Mouse (Mus musculus) neural tube, embryonic 13.5 days (tissue): Measurements from ENCODE around the gene Trmo. TPM values are rescaled to one million over a fixed set of nuclear protein-coding genes. Genes with fewer than 3 reads are reported as not detected.

Experiments
- ATAC-seq: fragments of 200-750 bp; cut with Nextera tagmentation; 2 replicates; pipeline ENCODE4 v1.8.0; 2017; ENCODE audit warnings: low read depth, mild to moderate bottlenecking, moderate TSS enrichment, moderate library complexity
- H3K27ac ChIP-seq: fragments of 300-500 bp; sonication (generic); replicated peaks from 2 replicates; pipeline ENCODE4 v1.5.1; 2015; ENCODE audit warnings: moderate library complexity, mild to moderate bottlenecking, inconsistent platforms
- H3K27me3 ChIP-seq: fragments of 300-500 bp; sonication (generic); 2 replicates; pipeline ENCODE4 v1.6.1; 2015; ENCODE audit warnings: mild to moderate bottlenecking, inconsistent platforms
- H3K36me3 ChIP-seq: fragments of 300-500 bp; sonication (generic); 2 replicates; pipeline ENCODE4 v1.6.1; 2015; ENCODE audit warnings: mild to moderate bottlenecking, inconsistent platforms
- H3K4me1 ChIP-seq: fragments of 300-500 bp; sonication (generic); replicated peaks from 2 replicates; pipeline ENCODE4 v1.6.1; 2015; ENCODE audit warnings: inconsistent platforms
- H3K4me2 ChIP-seq: fragments of 300-500 bp; sonication (generic); 2 replicates; pipeline ENCODE4 v1.6.1; 2015; ENCODE audit warnings: inconsistent platforms, mild to moderate bottlenecking, moderate library complexity
- H3K4me3 ChIP-seq: fragments of 300-500 bp; sonication (generic); 2 replicates; pipeline ENCODE4 v1.5.1; 2015; ENCODE audit warnings: mild to moderate bottlenecking, inconsistent platforms
- H3K9ac ChIP-seq: fragments of 300-500 bp; sonication (generic); 2 replicates; pipeline ENCODE4 v1.6.1; 2015; ENCODE audit warnings: moderate library complexity, mild to moderate bottlenecking, inconsistent platforms
- H3K9me3 ChIP-seq: fragments of 300-500 bp; sonication (generic); 2 replicates; pipeline ENCODE4 v1.6.1; 2016; ENCODE audit warnings: inconsistent platforms
- WGBS: fragments of 180-500 bp; shearing (Covaris S2); methylation state at CpG from one replicate; pipeline ENCODE4 v1.1.7; 2015; 5-methylcytosine and 5-hydroxymethylcytosine counted together
- polyA plus RNA-seq: library from polyadenylated mRNA; unstranded; fragments of >200 nt; fragmentation: Nextera tagmentation; extraction: Ambion mirVana; gene quantifications from 2 replicates; pipeline ENCODE4 v1.2.1, GENCODE M21; 2015

The Trmo gene
- polyA plus RNA-seq, 1 experiment from 2014 or later: 8.2 TPM

DNA sequence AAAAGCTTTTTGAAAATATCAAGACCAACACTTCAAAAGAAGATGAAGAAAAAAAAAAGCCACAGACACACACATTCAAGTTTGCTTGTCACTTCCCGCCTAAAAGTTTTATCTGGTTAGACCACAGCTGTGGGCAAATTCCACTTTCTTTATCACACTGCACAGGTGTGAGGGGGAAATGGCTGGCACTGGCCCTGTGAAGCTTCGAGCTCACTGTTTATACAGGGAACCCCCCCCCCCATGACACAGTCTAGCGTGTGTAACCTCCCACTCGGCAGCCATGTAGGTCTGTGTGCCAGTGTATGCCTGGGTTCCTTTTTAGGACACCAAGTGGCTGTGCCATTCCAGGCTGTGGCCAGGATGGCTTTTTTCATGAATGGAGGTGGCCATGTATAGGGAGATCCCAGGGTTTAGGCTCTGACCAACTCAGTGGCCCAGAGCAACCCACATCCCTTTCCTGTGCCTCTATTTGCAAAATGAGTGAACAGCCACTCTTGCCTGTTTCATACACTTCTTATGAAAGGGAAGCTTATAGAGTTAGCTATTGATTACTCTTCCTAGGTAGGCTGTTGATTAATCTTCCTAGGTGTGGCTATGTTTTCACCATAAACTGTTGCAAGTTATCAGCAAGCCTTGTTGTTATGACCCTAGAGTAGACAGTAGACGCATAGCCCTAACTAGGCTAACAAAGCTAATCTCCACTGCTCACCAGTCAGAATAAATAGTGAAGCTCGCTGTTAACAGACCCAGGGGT is 15.0 kb upstream of the Trmo start:
- Histone ChIP-seq H3K27ac (no peak overlapping the region), H3K27me3 (no peaks in the 10 kb centered on the region), H3K4me2 (no peak overlapping the region), H3K4me3 (no peak overlapping the region), H3K36me3 (no peaks in the 10 kb centered on the region), H3K9ac (no peak overlapping the region), H3K4me1 (no peaks in the 10 kb centered on the region), H3K9me3 (no peaks in the 10 kb centered on the region)
- ATAC-seq: no peak
- WGBS: 82% methylated on average over 6 of the region's 6 CpGs

GRCm38 (mm10) chr4:46398839-46399238 is 9.6 kb upstream of the Trmo start:
- H3K9me3 ChIP-seq: no peaks in the 10 kb centered on the region
- no peak overlapping the region for H3K27ac ChIP-seq
- no peaks in the 10 kb centered on the region for H3K36me3 ChIP-seq
- H3K4me1 ChIP-seq: no peaks in the 10 kb centered on the region
- 83% methylated on average over 4 of the region's 4 CpGs for WGBS
- peaks cover 8% of the 10 kb centered on the region for H3K27me3 ChIP-seq
- ATAC-seq: no peak
- H3K4me3 ChIP-seq: no peak overlapping the region
- H3K9ac ChIP-seq: no peak overlapping the region
- no peak overlapping the region for H3K4me2 ChIP-seq

DNA sequence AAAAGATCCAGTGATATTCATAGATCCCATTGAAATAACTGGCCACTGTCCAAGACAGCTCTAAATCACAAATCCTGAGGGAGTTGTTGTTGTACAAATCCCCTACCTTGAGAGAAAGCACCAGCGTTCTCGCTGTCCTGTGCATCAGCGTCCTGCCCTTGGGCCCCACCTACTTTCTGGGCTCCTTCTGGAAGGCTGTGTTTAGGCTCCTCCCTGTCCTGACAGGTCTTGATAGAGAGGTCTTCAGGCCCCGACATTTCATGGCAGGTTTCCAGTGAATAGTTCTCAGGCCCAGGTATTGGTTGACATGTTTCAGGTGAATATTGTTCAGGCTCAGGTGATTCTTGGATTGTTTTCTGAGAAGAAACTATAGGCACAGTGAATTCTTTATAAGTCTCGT is 6.5 kb upstream of the Trmo start:
- WGBS: 35% methylated on average over 5 of the region's 5 CpGs
- Histone ChIP-seq H3K9ac (no peak overlapping the region), H3K27me3 (peaks cover 8% of the 10 kb centered on the region), H3K9me3 (no peaks in the 10 kb centered on the region), H3K4me1 (no peaks in the 10 kb centered on the region), H3K4me3 (no peak overlapping the region), H3K27ac (no peak overlapping the region), H3K36me3 (no peaks in the 10 kb centered on the region), H3K4me2 (no peak overlapping the region)
- ATAC-seq: no peak

DNA sequence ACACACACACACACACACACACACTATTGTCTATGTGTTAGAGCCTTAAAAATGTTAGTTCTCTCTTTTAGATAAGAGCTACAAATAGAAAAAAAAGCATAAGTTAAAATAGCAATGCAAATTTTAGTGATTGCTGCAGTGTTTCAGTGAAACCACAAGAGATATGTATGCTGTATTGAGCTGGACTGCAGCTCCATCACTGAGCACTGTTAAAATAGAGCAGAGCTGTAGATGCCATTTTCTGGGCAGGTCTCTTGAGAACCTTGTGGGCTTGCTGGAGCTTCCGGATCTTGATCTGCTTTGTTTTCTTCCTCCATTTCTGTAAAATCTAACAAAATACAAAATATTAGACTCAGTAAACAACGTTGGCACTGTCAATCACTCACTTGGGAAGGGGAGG is 5.2 kb upstream of the Trmo start:
- 80% methylated on average over 2 of the region's 2 CpGs for WGBS
- Histone ChIP-seq H3K4me2 (no peak overlapping the region), H3K27me3 (peaks cover 8% of the 10 kb centered on the region), H3K9ac (no peak overlapping the region), H3K4me1 (peaks cover 5% of the 10 kb centered on the region; the same call in 1 of the 2 replicates), H3K9me3 (no peaks in the 10 kb centered on the region), H3K27ac (no peak overlapping the region), H3K36me3 (no peaks in the 10 kb centered on the region), H3K4me3 (no peak overlapping the region)
- no peak for ATAC-seq

- H3K4me2 ChIP-seq: peak overlapping the region; percentile 62
- ATAC-seq: no peak
- peaks cover 11% of the 10 kb centered on the region for H3K36me3 ChIP-seq
- H3K4me1 ChIP-seq: peaks cover 9% of the 10 kb centered on the region
- 21% methylated on average over 9 of the region's 9 CpGs for WGBS
- H3K9ac ChIP-seq: peak overlapping the region; percentile 89
- no peaks in the 10 kb centered on the region for H3K9me3 ChIP-seq
- H3K27ac ChIP-seq: no peak overlapping the region
- peak overlapping the region; percentile 64; the same call in 1 of the 2 replicates for H3K4me3 ChIP-seq
- no peaks in the 10 kb centered on the region for H3K27me3 ChIP-seq
Observed at GRCm38 (mm10) chr4:46390390-46390970, 1.2 kb upstream of the Trmo start.

GRCm38 (mm10) chr4:46389612-46390341 is 540 bp upstream of the Trmo start:
- Histone ChIP-seq H3K27me3 (no peaks in the 10 kb centered on the region), H3K27ac (peak overlapping the region; percentile 93), H3K4me2 (peak overlapping the region; percentile 62), H3K9ac (peak overlapping the region; percentile 89), H3K4me3 (peak overlapping the region; percentile 64), H3K36me3 (peaks cover 18% of the 10 kb centered on the region), H3K4me1 (peaks cover 9% of the 10 kb centered on the region), H3K9me3 (no peaks in the 10 kb centered on the region)
- 2% methylated on average over 24 of the region's 24 CpGs for WGBS
- 0 out of 2 replicates have a peak, but pooled peaks have one; percentile 30 for ATAC-seq

DNA sequence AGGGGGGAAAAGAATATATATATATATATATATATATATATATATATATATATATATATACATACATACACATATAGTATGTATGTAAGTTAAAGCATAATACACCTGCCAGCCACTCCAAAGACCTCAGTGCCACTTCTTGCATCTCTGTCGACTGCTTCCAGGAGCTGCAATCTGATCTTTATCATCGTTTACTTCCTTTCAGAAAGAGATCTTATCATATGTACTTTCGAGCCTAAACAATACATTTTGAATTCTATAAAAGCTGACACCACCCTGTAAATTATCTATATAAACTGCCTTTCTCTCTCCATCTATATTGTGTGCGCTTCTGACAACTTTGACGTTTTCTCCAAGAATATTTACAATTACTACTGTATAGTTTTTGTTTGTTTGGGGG is 681 bp downstream of the Trmo start:
- no peaks in the 10 kb centered on the region for H3K27me3 ChIP-seq
- H3K4me1 ChIP-seq: peaks cover 9% of the 10 kb centered on the region
- peak overlapping the region; percentile 89 for H3K9ac ChIP-seq
- peak overlapping the region; percentile 62 for H3K4me2 ChIP-seq
- H3K27ac ChIP-seq: 0 out of 2 replicates have a peak overlapping the region, but pooled peaks have one; percentile 93
- 41% methylated on average over 5 of the region's 5 CpGs for WGBS
- peaks cover 30% of the 10 kb centered on the region for H3K36me3 ChIP-seq
- peak overlapping the region; percentile 64 for H3K4me3 ChIP-seq
- ATAC-seq: 0 out of 2 replicates have a peak, but pooled peaks have one; percentile 0
- no peaks in the 10 kb centered on the region for H3K9me3 ChIP-seq

GRCm38 (mm10) chr4:46374869-46375368 is 14.3 kb downstream of the Trmo start:
- H3K4me1 ChIP-seq: peaks cover 10% of the 10 kb centered on the region; the same call in 1 of the 2 replicates
- H3K27ac ChIP-seq: no peak overlapping the region
- peak overlapping the region; percentile 48 for H3K4me2 ChIP-seq
- 25% methylated on average over 22 of the region's 22 CpGs for WGBS
- H3K4me3 ChIP-seq: peak overlapping the region; percentile 22
- peak; percentile 42 for ATAC-seq
- 0 out of 2 replicates have a peak overlapping the region, but pooled peaks have one; percentile 5 for H3K9ac ChIP-seq
- no peaks in the 10 kb centered on the region for H3K9me3 ChIP-seq
- H3K36me3 ChIP-seq: peaks cover 41% of the 10 kb centered on the region
- H3K27me3 ChIP-seq: peaks cover 17% of the 10 kb centered on the region

DNA sequence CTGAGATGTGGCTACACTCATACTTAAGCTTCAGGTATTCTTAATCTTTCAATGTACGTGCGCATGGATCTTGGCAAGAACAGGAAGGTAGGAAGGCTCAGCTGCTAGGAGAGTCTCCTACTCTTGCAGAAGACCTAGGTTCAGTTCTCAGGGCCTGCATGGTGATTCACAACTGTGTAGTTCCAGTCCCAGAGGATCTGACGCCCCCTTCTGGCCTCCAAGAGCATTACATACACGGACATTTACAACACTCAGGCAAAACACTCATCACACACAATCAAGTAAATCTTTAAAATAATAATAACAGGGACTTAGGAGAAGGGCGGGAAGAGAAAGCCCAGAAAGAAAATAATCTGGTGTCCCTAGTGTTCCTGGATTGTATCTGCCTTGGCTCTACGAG is 14.8 kb downstream of the Trmo start:
- Histone ChIP-seq H3K36me3 (peaks cover 37% of the 10 kb centered on the region), H3K27ac (no peak overlapping the region), H3K4me2 (peak overlapping the region; percentile 48), H3K4me1 (peaks cover 10% of the 10 kb centered on the region; the same call in 1 of the 2 replicates), H3K4me3 (peak overlapping the region; percentile 22), H3K9ac (no peak overlapping the region), H3K9me3 (no peaks in the 10 kb centered on the region), H3K27me3 (peaks cover 22% of the 10 kb centered on the region)
- WGBS: 55% methylated on average over 6 of the region's 6 CpGs
- no peak; the same call in 1 of the 2 replicates for ATAC-seq

- ATAC-seq: peak; percentile 84
- WGBS: 2% methylated on average over 19 of the region's 19 CpGs
- peaks cover 4% of the 10 kb centered on the region; the same call in 1 of the 2 replicates for H3K36me3 ChIP-seq
- H3K27ac ChIP-seq: no peak overlapping the region
- peaks cover 30% of the 10 kb centered on the region for H3K27me3 ChIP-seq
- H3K9ac ChIP-seq: peak overlapping the region; percentile 38; the same call in 1 of the 2 replicates
- H3K9me3 ChIP-seq: no peaks in the 10 kb centered on the region
- peak overlapping the region; percentile 44 for H3K4me2 ChIP-seq
- H3K4me3 ChIP-seq: no peak overlapping the region
- peaks cover 16% of the 10 kb centered on the region; the same call in 1 of the 2 replicates for H3K4me1 ChIP-seq
Observed at GRCm38 (mm10) chr4:46371030-46371429, 18.2 kb downstream of the Trmo start.

GRCm38 (mm10) chr4:46370406-46370805 is 18.8 kb downstream of the Trmo start:
- WGBS: 54% methylated on average over 6 of the region's 6 CpGs
- Histone ChIP-seq H3K4me1 (peaks cover 16% of the 10 kb centered on the region; the same call in 1 of the 2 replicates), H3K9me3 (no peaks in the 10 kb centered on the region), H3K27ac (no peak overlapping the region), H3K36me3 (no peaks in the 10 kb centered on the region), H3K9ac (no peak overlapping the region), H3K4me3 (no peak overlapping the region), H3K4me2 (no peak overlapping the region), H3K27me3 (peaks cover 35% of the 10 kb centered on the region)
- no peak for ATAC-seq
